Mouse (Mus musculus): Measurements from ENCODE around the gene Vsir.
A peak's percentile ranks its signal among the peaks of the same experiment; 100 is the strongest.

Gene Vsir

GRCm38 (mm10) chr10:60381142-60381925, 34.7 kb downstream of the Vsir start:
- no peak for DNase-seq (ENCODE audit: low spot score)

GRCm38 (mm10) chr10:60388332-60388731, 41.7 kb downstream of the Vsir start:
- no peak for DNase-seq (ENCODE audit: low spot score)

GRCm38 (mm10) chr10:60389447-60389865, 42.8 kb downstream of the Vsir start:
- DNase-seq (ENCODE audit: low spot score) = peak; percentile 61

- no peak for DNase-seq (ENCODE audit: low spot score)
Measured at GRCm38 (mm10) chr10:60390177-60390903, 43.7 kb downstream of the Vsir start.

GRCm38 (mm10) chr10:60390904-60391420, 44.3 kb downstream of the Vsir start:
- no peak for DNase-seq (ENCODE audit: low spot score)

- DNase-seq (ENCODE audit: low spot score) = no peak
Measured at GRCm38 (mm10) chr10:60391661-60392060, 45.0 kb downstream of the Vsir start.

GRCm38 (mm10) chr10:60394936-60395335, 48.3 kb downstream of the Vsir start:
- DNase-seq (ENCODE audit: low spot score) = no peak

GRCm38 (mm10) chr10:60395605-60396004, 49.0 kb downstream of the Vsir start:
- DNase-seq (ENCODE audit: low spot score) = no peak

GRCm38 (mm10) chr10:60398051-60398814, 51.6 kb downstream of the Vsir start:
- DNase-seq (ENCODE audit: low spot score) = no peak

- DNase-seq (ENCODE audit: low spot score) = no peak
Measured at GRCm38 (mm10) chr10:60399449-60399848, 52.8 kb downstream of the Vsir start, which contains the start of gene Gm17455. TSS of gene Gm17455 (plus strand) at chr10:60399726.

GRCm38 (mm10) chr10:60400507-60401295, 54.0 kb downstream of the Vsir start:
- no peak for DNase-seq (ENCODE audit: low spot score)

GRCm38 (mm10) chr10:60405460-60406177, 59.0 kb downstream of the Vsir start:
- DNase-seq (ENCODE audit: low spot score) = no peak

- peak; percentile 66 for DNase-seq (ENCODE audit: low spot score)
Measured at GRCm38 (mm10) chr10:60407831-60408230, 61.2 kb downstream of the Vsir start.

- no peak for DNase-seq (ENCODE audit: low spot score)
Measured at GRCm38 (mm10) chr10:60411794-60412193, 65.1 kb downstream of the Vsir start.

- no peak for DNase-seq (ENCODE audit: low spot score)
Measured at GRCm38 (mm10) chr10:60413756-60414155, 67.1 kb downstream of the Vsir start.

GRCm38 (mm10) chr10:60417041-60417440, 70.4 kb downstream of the Vsir start:
- no peak for DNase-seq (ENCODE audit: low spot score)

- DNase-seq (ENCODE audit: low spot score) = peak; percentile 54
Measured at GRCm38 (mm10) chr10:60418137-60418536, 71.5 kb downstream of the Vsir start.

- DNase-seq (ENCODE audit: low spot score) = no peak
Measured at GRCm38 (mm10) chr10:60419624-60420023, 73.0 kb downstream of the Vsir start.

All from lung, postnatal 25 days (tissue).